Mouse (Mus musculus) ES-E14 (cell line): ENCODE data around the gene Ssbp2.

Experiments used
- CHD2 ChIP-seq: IDR thresholded peaks from 2 replicates; pipeline ENCODE4 v1.6.1; 2014; ENCODE audit warnings: mild to moderate bottlenecking, low read depth, low read length, inconsistent platforms
- MAFK ChIP-seq: IDR thresholded peaks from 2 replicates; pipeline ENCODE4 v1.6.1; 2014; ENCODE audit warnings: mild to moderate bottlenecking, low read depth, low read length, inconsistent platforms; ENCODE audit not compliant: insufficient read depth
- ZNF384 ChIP-seq: IDR thresholded peaks from 2 replicates; pipeline ENCODE4 v1.6.1; 2012; ENCODE audit warnings: low read depth, low read length, inconsistent platforms

DNA sequence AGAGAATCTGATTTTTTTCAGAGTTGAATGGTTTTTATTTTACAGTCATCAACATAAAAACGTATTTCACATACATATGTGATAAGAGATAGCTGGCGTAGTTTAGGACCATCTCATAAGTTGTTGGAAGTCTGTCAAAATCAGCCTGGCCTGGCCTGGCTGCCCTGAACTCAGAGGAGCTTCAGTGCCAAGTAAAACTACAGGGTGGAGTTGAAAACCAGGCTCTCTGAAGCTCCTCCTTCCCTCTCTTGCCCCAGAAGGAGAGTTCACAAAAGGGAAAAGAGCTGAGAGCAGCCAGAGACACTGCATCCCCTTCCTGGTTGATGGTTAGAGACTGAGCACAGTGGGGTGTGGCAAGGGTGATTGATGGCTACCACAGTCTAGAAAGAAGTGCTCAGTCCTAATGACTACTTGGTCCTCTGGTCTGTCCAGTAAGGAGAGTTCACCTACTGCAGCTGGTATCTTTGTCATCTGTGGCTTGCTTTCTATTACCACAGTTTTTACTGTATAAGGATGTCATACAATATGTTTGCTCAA lies 236.1 kb downstream of the Ssbp2 start:
- no peak for TF ChIP-seq ZNF384
- TF ChIP-seq CHD2: no peak
- no peak for TF ChIP-seq MAFK
